Mouse (Mus musculus): ENCODE measurements around the gene Spindoc. TPM values are rescaled to one million over a fixed set of nuclear protein-coding genes. Genes with fewer than 3 reads are reported as not detected.

Gene Spindoc
- total and polyA plus RNA-seq, 3 experiments = 9.0 to 21.7 (median 10.6) TPM

GRCm38 (mm10) chr19:7313660-7314059 is 69.1 kb downstream of the Spindoc start:
- peaks cover 40% of the 10 kb centered on the region for H3K79me2 ChIP-seq (replicated peaks; ENCODE audit: control insufficient read depth, extremely low read depth, insufficient read depth, poor library complexity, severe bottlenecking)
- in situ Hi-C loops (cut with MboI; ENCODE audit: low pct_ligation_motif_present, low pct_unique_long_range_greater_than_20kb, low sequenced_read_pairs) (no loop called here), dilution Hi-C loops (cut with MboI; ENCODE audit: extremely low pct_ligation_motif_present, extremely low pct_unique_long_range_greater_than_20kb, low sequenced_read_pairs) (no loop called here)
- H3K4me2 ChIP-seq (ENCODE audit: insufficient read depth, low read depth, poor library complexity, severe bottlenecking) = no peak overlapping the region
- H3K4me1 ChIP-seq (ENCODE audit: control insufficient read depth in 1 of 2, insufficient read depth in 2 of 2) = peaks cover 23 to 78% of the 10 kb centered on the region in 2 experiments
- no peak overlapping the region for H3K9ac ChIP-seq (ENCODE audit: insufficient read depth, low read depth)
- DNase-seq (ENCODE audit: extremely low read depth) = no peak
- no peak overlapping the region for H3K27ac ChIP-seq (ENCODE audit: insufficient read depth, low read depth)
- H3K4me3 ChIP-seq (replicated peaks in 1 of 3; ENCODE audit: low read depth in 2 of 3, low read length in 2 of 3, poor library complexity in 1 of 3) = no peak overlapping the region
- peaks cover 0 to 22% of the 10 kb centered on the region in 2 experiments for H3K36me3 ChIP-seq (replicated peaks in 1 of 2; ENCODE audit: control insufficient read depth in 1 of 2, insufficient read depth in 1 of 2, low read length in 1 of 2)
- no peaks in the 10 kb centered on the region for H3K27me3 ChIP-seq (replicated peaks)
- TF ChIP-seq MYC (IDR thresholded peaks at IDR 0.05; ENCODE audit: low read depth, low read length) (no peak), NELFE (IDR thresholded peaks at IDR 0.05; ENCODE audit: low read depth, low read length) (no peak), KAT2A (IDR thresholded peaks at IDR 0.05; ENCODE audit: insufficient replicate concordance, low read length) (no peak), USF2 (conservative IDR thresholded peaks at IDR 0.05; ENCODE audit: low read depth, low read length) (no peak), CTCF (conservative IDR thresholded peaks at IDR 0.05 in 1 of 2, IDR thresholded peaks at IDR 0.05 in 1 of 2; ENCODE audit: low read depth in 2 of 2, low read length in 2 of 2) (no peak), MAX (IDR thresholded peaks at IDR 0.05; ENCODE audit: low read length) (no peak), TBP (conservative IDR thresholded peaks at IDR 0.05; ENCODE audit: low read depth, low read length) (no peak), ELF1 (IDR thresholded peaks at IDR 0.05; ENCODE audit: low read depth, low read length) (no peak), IRF4 (IDR thresholded peaks at IDR 0.05; ENCODE audit: low read depth, low read length) (no peak), MXI1 (IDR thresholded peaks at IDR 0.05; ENCODE audit: low read depth, low read length) (no peak), ZC3H11A (IDR thresholded peaks at IDR 0.05; ENCODE audit: low read depth, low read length) (no peak), USF1 (IDR thresholded peaks at IDR 0.05; ENCODE audit: low read depth, low read length) (no peak), ETS1 (conservative IDR thresholded peaks at IDR 0.05; ENCODE audit: low read depth, low read length) (no peak), EP300 (IDR thresholded peaks at IDR 0.05; ENCODE audit: low read length) (no peak), POLR2A (IDR thresholded peaks at IDR 0.05; ENCODE audit: low read depth, low read length) (no peak), PAX5 (IDR thresholded peaks at IDR 0.05; ENCODE audit: low read length) (no peak), CHD2 (IDR thresholded peaks at IDR 0.05; ENCODE audit: low read length) (no peak), BHLHE40 (IDR thresholded peaks at IDR 0.05; ENCODE audit: low read depth, low read length) (no peak), NRF1 (IDR thresholded peaks at IDR 0.05; ENCODE audit: low read depth, low read length) (no peak)
- H3K9me3 ChIP-seq (replicated peaks; ENCODE audit: low read length) = no peaks in the 10 kb centered on the region

- Histone ChIP-seq H3K27me3 (replicated peaks) (no peaks in the 10 kb centered on the region), H3K9ac (ENCODE audit: insufficient read depth, low read depth) (no peak overlapping the region), H3K79me2 (replicated peaks; ENCODE audit: control insufficient read depth, extremely low read depth, insufficient read depth, poor library complexity, severe bottlenecking) (peaks cover 28% of the 10 kb centered on the region), H3K27ac (ENCODE audit: insufficient read depth, low read depth) (no peak overlapping the region), H3K36me3 (replicated peaks in 1 of 2; ENCODE audit: control insufficient read depth in 1 of 2, insufficient read depth in 1 of 2, low read length in 1 of 2) (peaks cover 0 to 35% of the 10 kb centered on the region in 2 experiments), H3K4me3 (replicated peaks in 1 of 3; ENCODE audit: low read depth in 2 of 3, low read length in 2 of 3, poor library complexity in 1 of 3) (no peak overlapping the region), H3K9me3 (replicated peaks; ENCODE audit: low read length) (no peaks in the 10 kb centered on the region), H3K4me1 (ENCODE audit: control insufficient read depth in 1 of 2, insufficient read depth in 2 of 2) (peaks cover 22 to 81% of the 10 kb centered on the region in 2 experiments), H3K4me2 (ENCODE audit: insufficient read depth, low read depth, poor library complexity, severe bottlenecking) (no peak overlapping the region)
- in situ Hi-C loops (cut with MboI; ENCODE audit: low pct_ligation_motif_present, low pct_unique_long_range_greater_than_20kb, low sequenced_read_pairs) = no loop called here
- TF ChIP-seq RAD21 (IDR thresholded peaks at IDR 0.05; ENCODE audit: low read depth, low read length) = no peak
- dilution Hi-C loops (cut with MboI; ENCODE audit: extremely low pct_ligation_motif_present, extremely low pct_unique_long_range_greater_than_20kb, low sequenced_read_pairs) = no loop called here
- no peak for DNase-seq (ENCODE audit: extremely low read depth)
Observed at GRCm38 (mm10) chr19:7311306-7311705, 71.5 kb downstream of the Spindoc start.

Data from CH12.LX (cell line).